Mouse (Mus musculus) heart, postnatal 0 days (tissue): Measurements from ENCODE around the gene Abca4.

ENCODE experiments used
- CTCF ChIP-seq: IDR thresholded peaks from 2 replicates; pipeline ENCODE4 v1.5.1; 2016; ENCODE audit warnings: antibody characterized with exemption, control low read depth, low read depth
- EP300 ChIP-seq: IDR thresholded peaks from 2 replicates; pipeline ENCODE4 v1.6.1; 2016; ENCODE audit warnings: antibody characterized with exemption, low read depth

DNA sequence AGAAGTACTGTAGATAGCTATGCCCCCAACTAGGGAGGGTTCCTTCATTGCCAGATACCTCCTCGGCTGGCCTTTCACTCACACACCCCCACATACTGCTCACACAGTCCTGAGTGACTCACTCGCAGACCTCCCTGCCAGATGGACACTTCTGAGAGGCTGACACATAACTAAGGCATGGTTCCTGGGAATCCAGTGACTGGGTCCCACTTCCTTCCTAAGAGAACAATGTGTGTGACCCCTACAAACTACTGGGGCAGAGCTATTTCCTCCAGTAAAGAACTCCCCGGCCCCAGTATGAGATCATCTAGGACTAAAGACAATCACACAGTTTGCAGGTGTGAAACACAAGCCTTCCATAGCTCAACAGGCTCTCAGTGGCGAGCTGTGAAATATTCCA, 86.5 kb downstream of the Abca4 start:
- TF ChIP-seq CTCF = no peak
- peak; percentile 92 for TF ChIP-seq EP300
